Mouse (Mus musculus) embryonic facial prominence, embryonic 15.5 days (tissue): ENCODE results near the gene Zbtb22. TPM values are rescaled to one million over a fixed set of nuclear protein-coding genes. Genes with fewer than 3 reads are reported as not detected.
"Not testable (repeated sequence)": the region's sequence is repeated elsewhere in the genome, so short reads cannot be mapped to it uniquely, and the experiment has no call there.

Source experiments
- ATAC-seq: fragments of 200-750 bp; cut with Nextera tagmentation; 2 replicates; pipeline ENCODE4 v1.8.0; 2017; ENCODE audit warnings: low read depth, moderate TSS enrichment; ENCODE audit not compliant: insufficient number of reproducible peaks, low FRiP score, low TSS enrichment
- H3K27ac ChIP-seq: fragments of 300-500 bp; sonication (generic); replicated peaks from 2 replicates; pipeline ENCODE4 v1.5.1; 2015; ENCODE audit warnings: mild to moderate bottlenecking, inconsistent platforms
- H3K27me3 ChIP-seq: fragments of 300-500 bp; sonication (generic); 2 replicates; pipeline ENCODE4 v1.6.1; 2015; ENCODE audit warnings: inconsistent platforms
- H3K36me3 ChIP-seq: fragments of 300-500 bp; sonication (generic); 2 replicates; pipeline ENCODE4 v1.6.1; 2015; ENCODE audit warnings: mild to moderate bottlenecking, inconsistent platforms
- H3K4me1 ChIP-seq: fragments of 300-500 bp; sonication (generic); 2 replicates; pipeline ENCODE4 v1.6.1; 2015; ENCODE audit warnings: inconsistent platforms
- H3K4me2 ChIP-seq: fragments of 300-500 bp; sonication (generic); replicated peaks from 2 replicates; pipeline ENCODE4 v1.6.1; 2015; ENCODE audit warnings: mild to moderate bottlenecking, inconsistent platforms
- H3K4me3 ChIP-seq: fragments of 300-500 bp; sonication (generic); replicated peaks from 2 replicates; pipeline ENCODE4 v1.5.1; 2015; ENCODE audit warnings: mild to moderate bottlenecking, inconsistent platforms
- H3K9ac ChIP-seq: fragments of 300-500 bp; sonication (generic); 2 replicates; pipeline ENCODE4 v1.6.1; 2015; ENCODE audit warnings: inconsistent platforms
- H3K9me3 ChIP-seq: fragments of 300-500 bp; sonication (generic); replicated peaks from 2 replicates; pipeline ENCODE4 v1.6.1; 2016; ENCODE audit warnings: inconsistent platforms
- WGBS: fragments of 180-500 bp; shearing (Covaris S2); methylation state at CpG from one replicate; pipeline ENCODE4 v1.1.7; 2015; 5-methylcytosine and 5-hydroxymethylcytosine counted together
- polyA plus RNA-seq: library from polyadenylated mRNA; unstranded; fragments of >200 nt; fragmentation: Nextera tagmentation; extraction: Ambion mirVana; gene quantifications from 2 replicates; pipeline ENCODE4 v1.2.1, GENCODE M21; 2015

The Zbtb22 gene
- 15.8 and 17.8 TPM in 2 replicates for polyA plus RNA-seq

- WGBS, result under 1% methylated on average over 34 of the region's 34 CpGs
- Histone ChIP-seq H3K9me3 (no peaks in the 10 kb centered on the region), H3K27ac (peak within 1 kb of the TSS; percentile 78), H3K4me2 (peak within 1 kb of the TSS; percentile 68), H3K4me1 (peaks cover 47% of the 10 kb centered on the region), H3K9ac (peak within 1 kb of the TSS; percentile 35), H3K4me3 (peak within 1 kb of the TSS; percentile 57), H3K36me3 (peaks cover 48% of the 10 kb centered on the region), H3K27me3 (no peaks in the 10 kb centered on the region)
- peak; percentile 89 for ATAC-seq
These were observed at the start of gene Zbtb22, which contains the start of gene Tapbp for GRCm38 (mm10) chr17:33915671-33916250. Gene Zbtb22 (plus strand): TSS chr17:33915904. Gene Tapbp (plus strand): TSS chr17:33915899.

GRCm38 (mm10) chr17:33873537-33873936, 42.2 kb upstream of the Zbtb22 start, which contains the start of gene Gm7029:
Gene Gm7029 (plus strand): TSS chr17:33873837.
- 90% methylated on average over 4 of the region's 12 CpGs for WGBS
- H3K36me3 ChIP-seq, result peaks cover 22% of the 10 kb centered on the region; the same call in 1 of the 2 replicates
- not testable (repeated sequence) for H3K27ac ChIP-seq, H3K9ac ChIP-seq, H3K27me3 ChIP-seq, ATAC-seq, H3K4me3 ChIP-seq, H3K4me2 ChIP-seq, H3K9me3 ChIP-seq, H3K4me1 ChIP-seq

- Histone ChIP-seq H3K36me3 (peaks cover 27% of the 10 kb centered on the region), H3K4me2 (no peak overlapping the region), H3K9ac (no peak overlapping the region), H3K27ac (no peak overlapping the region), H3K27me3 (no peaks in the 10 kb centered on the region), H3K9me3 (no peaks in the 10 kb centered on the region), H3K4me1 (no peaks in the 10 kb centered on the region), H3K4me3 (no peak overlapping the region)
- no peak for ATAC-seq
- WGBS, result 85% methylated on average over 9 of the region's 11 CpGs
These were observed 41.3 kb upstream of the Zbtb22 start for GRCm38 (mm10) chr17:33874411-33874810.

- not testable (repeated sequence) for ATAC-seq, H3K4me1 ChIP-seq, H3K9ac ChIP-seq, H3K27ac ChIP-seq, H3K27me3 ChIP-seq, H3K4me3 ChIP-seq, H3K4me2 ChIP-seq, H3K9me3 ChIP-seq
- peaks cover 34% of the 10 kb centered on the region for H3K36me3 ChIP-seq
- WGBS, result 85% methylated on average over 5 of the region's 5 CpGs
These were observed 39.9 kb upstream of the Zbtb22 start for GRCm38 (mm10) chr17:33875797-33876196.

- H3K9me3 ChIP-seq, H3K27ac ChIP-seq, H3K9ac ChIP-seq, H3K27me3 ChIP-seq, H3K4me3 ChIP-seq, H3K4me1 ChIP-seq, ATAC-seq, H3K4me2 ChIP-seq: not testable (repeated sequence)
- peaks cover 20% of the 10 kb centered on the region for H3K36me3 ChIP-seq
- 94% methylated on average over 10 of the region's 11 CpGs for WGBS
These were observed 31.4 kb upstream of the Zbtb22 start for GRCm38 (mm10) chr17:33884320-33884719.

GRCm38 (mm10) chr17:33887802-33888201, 27.9 kb upstream of the Zbtb22 start:
- H3K4me2 ChIP-seq, H3K9ac ChIP-seq, H3K4me3 ChIP-seq, H3K36me3 ChIP-seq, H3K9me3 ChIP-seq, ATAC-seq, H3K27ac ChIP-seq, H3K27me3 ChIP-seq: not testable (repeated sequence)
- WGBS, result 67% methylated on average over 2 of the region's 2 CpGs
- peaks cover 12% of the 10 kb centered on the region for H3K4me1 ChIP-seq

GRCm38 (mm10) chr17:33888230-33888629, 27.5 kb upstream of the Zbtb22 start:
- H3K4me3 ChIP-seq, result 0 out of 2 replicates have a peak overlapping the region, but pooled peaks have one; percentile 66

GRCm38 (mm10) chr17:33889941-33890532, 25.7 kb upstream of the Zbtb22 start:
- H3K27ac ChIP-seq, result not testable (repeated sequence)

More at GRCm38 (mm10) chr17:33888230-33888629, 27.5 kb upstream of the Zbtb22 start:
- H3K36me3 ChIP-seq, H3K9me3 ChIP-seq, H3K27ac ChIP-seq, H3K9ac ChIP-seq, ATAC-seq, H3K27me3 ChIP-seq, H3K4me2 ChIP-seq: not testable (repeated sequence)
- peaks cover 12% of the 10 kb centered on the region for H3K4me1 ChIP-seq

GRCm38 (mm10) chr17:33890533-33891059, 25.1 kb upstream of the Zbtb22 start, which contains the start of gene Kifc1:
Gene Kifc1 (minus strand): TSS chr17:33890661.
- Histone ChIP-seq H3K9ac (peak within 1 kb of the TSS; percentile 53), H3K27me3 (no peaks in the 10 kb centered on the region), H3K36me3 (no peaks in the 10 kb centered on the region), H3K4me2 (peak within 1 kb of the TSS; percentile 73), H3K4me1 (peaks cover 12% of the 10 kb centered on the region), H3K4me3 (peak within 1 kb of the TSS; percentile 66), H3K27ac (no peak within 1 kb of the TSS; the same call in 1 of the 2 replicates), H3K9me3 (no peaks in the 10 kb centered on the region)
- under 1% methylated on average over 49 of the region's 49 CpGs for WGBS
- ATAC-seq, result peak; percentile 100

More at GRCm38 (mm10) chr17:33889941-33890532, 25.7 kb upstream of the Zbtb22 start:
- H3K36me3 ChIP-seq, ATAC-seq, H3K9me3 ChIP-seq, H3K27me3 ChIP-seq: not testable (repeated sequence)
- H3K4me2 ChIP-seq, result peak overlapping the region; percentile 73
- H3K9ac ChIP-seq, result peak overlapping the region; percentile 53
- H3K4me1 ChIP-seq, result peaks cover 12% of the 10 kb centered on the region
- WGBS, result under 1% methylated on average over 43 of the region's 44 CpGs
- H3K4me3 ChIP-seq, result peak overlapping the region; percentile 66

- ATAC-seq, result no peak
- H3K4me1 ChIP-seq, result peaks cover 12% of the 10 kb centered on the region
- 50% methylated on average over 2 of the region's 2 CpGs for WGBS
- no peak overlapping the region for H3K4me3 ChIP-seq
- H3K36me3 ChIP-seq, result no peaks in the 10 kb centered on the region
- no peak overlapping the region for H3K27ac ChIP-seq
- no peaks in the 10 kb centered on the region for H3K27me3 ChIP-seq
- H3K9me3 ChIP-seq, result no peaks in the 10 kb centered on the region
- H3K9ac ChIP-seq, result no peak overlapping the region
- no peak overlapping the region for H3K4me2 ChIP-seq
These were observed 24.3 kb upstream of the Zbtb22 start for GRCm38 (mm10) chr17:33891357-33891756.

- not testable (repeated sequence) for H3K27me3 ChIP-seq, H3K27ac ChIP-seq, H3K4me3 ChIP-seq, H3K9ac ChIP-seq, H3K9me3 ChIP-seq, ATAC-seq, H3K4me2 ChIP-seq, H3K36me3 ChIP-seq
- WGBS, result 69% methylated on average over 6 of the region's 6 CpGs
- peaks cover 12% of the 10 kb centered on the region for H3K4me1 ChIP-seq
These were observed 23.8 kb upstream of the Zbtb22 start for GRCm38 (mm10) chr17:33891892-33892291.
